Comparison of ENCODE assay signal across 9 mouse cellular contexts in the genomic region with DNA sequence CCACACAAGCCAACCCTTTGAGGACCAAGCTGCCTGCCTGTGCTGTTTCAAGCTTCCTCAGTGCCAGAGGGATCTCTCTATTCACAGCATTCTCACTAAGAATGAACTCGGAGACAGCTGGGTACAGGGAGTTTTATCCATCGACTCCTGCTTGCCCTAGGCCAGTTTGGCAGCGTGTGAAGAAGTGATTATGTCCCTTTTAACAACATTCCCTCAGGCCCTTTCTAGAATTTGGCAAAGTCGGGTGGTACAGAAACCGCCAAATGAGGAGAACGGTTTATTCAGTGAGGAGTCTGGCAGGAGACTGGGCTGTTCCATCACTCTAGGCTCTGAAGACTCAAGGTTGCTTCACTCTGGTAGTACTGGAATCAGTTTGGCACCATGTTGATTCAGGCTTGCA. TPM values are rescaled to one million over a fixed set of nuclear protein-coding genes. Genes with fewer than 3 reads are reported as not detected.
DNase-seq lines count a peak whose midpoint lies in the region; ATAC-seq and TF ChIP-seq lines count a peak whose summit lies in the region.
"Had no signal": no experiment of that assay in that cellular context is flagged by ENCODE, and none has a peak within 500 bp of the region (broad histone marks: within the 10 kb centered on the region; RNA-seq: fewer than 3 reads in every experiment).

No protein-coding gene starts in this region.

- in situ Hi-C loops in ES-E14 (cut with MboI; ENCODE audit: low sequenced_read_pairs in 2 of 2, unreplicated experiment in 2 of 2): loop anchor here in 1 of 2 experiments (5.0 to 25.0 kb wide), 3 partner anchors 38 to 808 kb away; no protein-coding TSS in a partner anchor

- WGBS in intestine, embryonic 15.5 days: 50% methylated on average over 6 of the region's 6 CpGs
- WGBS in intestine, postnatal 0 days: 72% methylated on average over 6 of the region's 6 CpGs
- 21% methylated on average over 6 of the region's 6 CpGs for WGBS in embryonic facial prominence, embryonic 13.5 days
- 31% methylated on average over 6 of the region's 6 CpGs for WGBS in limb, embryonic 15.5 days

- no peak overlapping the region for H3K4me3 ChIP-seq in intestine, embryonic 15.5 days (replicated peaks)
- no peak overlapping the region for H3K4me3 ChIP-seq in intestine, postnatal 0 days (ENCODE audit: low read depth, low read length)
- H3K4me3 ChIP-seq in ES-E14 (ENCODE audit: insufficient read depth in 1 of 2, low read depth in 1 of 2, low read length in 2 of 2, poor library complexity in 1 of 2, severe bottlenecking in 1 of 2): peak overlapping the region; percentile 57 to 75; a peak in 2 of 4 replicates
- H3K4me3 ChIP-seq in embryonic facial prominence, embryonic 13.5 days: peak overlapping the region; percentile 54
- peak overlapping the region; percentile 52 for H3K4me3 ChIP-seq in limb, embryonic 15.5 days

- H3K4me2 ChIP-seq in intestine, embryonic 15.5 days (replicated peaks): peak overlapping the region; percentile 95
- no peak overlapping the region for H3K4me2 ChIP-seq in intestine, postnatal 0 days (replicated peaks; ENCODE audit: low read depth)
- H3K4me2 ChIP-seq in embryonic facial prominence, embryonic 13.5 days: peak overlapping the region; percentile 97
- peak overlapping the region; percentile 97 for H3K4me2 ChIP-seq in limb, embryonic 15.5 days

- no peak for ATAC-seq in intestine, embryonic 15.5 days
- no peak for ATAC-seq in intestine, postnatal 0 days
- ATAC-seq in embryonic facial prominence, embryonic 13.5 days (ENCODE audit: insufficient number of reproducible peaks, insufficient read depth, low FRiP score, low TSS enrichment, low read depth): no peak
- no peak for ATAC-seq in limb, embryonic 15.5 days (ENCODE audit: insufficient number of reproducible peaks, low FRiP score, low TSS enrichment, low read depth)
- no peak for ATAC-seq in frontal cortex, adult (ENCODE audit: low TSS enrichment)
- no peak for ATAC-seq in erythroid progenitor cell, adult 5-6 weeks (replicated peaks; ENCODE audit: low FRiP score, poor library complexity, severe bottlenecking)

- no peak for TF ChIP-seq CTCF in intestine, postnatal 0 days (IDR thresholded peaks at IDR 0.05; ENCODE audit: low read depth)

- peaks cover 21% of the 10 kb centered on the region for H3K4me1 ChIP-seq in intestine, embryonic 15.5 days (replicated peaks)
- H3K4me1 ChIP-seq in intestine, postnatal 0 days (replicated peaks; ENCODE audit: control insufficient read depth, insufficient read depth, low read length): no peaks in the 10 kb centered on the region; the same call in 1 of the 2 replicates
- peaks cover 0 to 11% of the 10 kb centered on the region in 2 experiments; a peak in 1 of 4 replicates for H3K4me1 ChIP-seq in ES-E14 (ENCODE audit: control insufficient read depth in 2 of 2, insufficient read depth in 2 of 2, low read length in 2 of 2, poor library complexity in 1 of 2)
- peaks cover 29% of the 10 kb centered on the region for H3K4me1 ChIP-seq in embryonic facial prominence, embryonic 13.5 days
- peaks cover 25% of the 10 kb centered on the region for H3K4me1 ChIP-seq in limb, embryonic 15.5 days

- no peak overlapping the region for H3K9ac ChIP-seq in intestine, embryonic 15.5 days
- H3K9ac ChIP-seq in intestine, postnatal 0 days (ENCODE audit: low read depth, low read length): no peak overlapping the region
- no peak overlapping the region for H3K9ac ChIP-seq in ES-E14 (ENCODE audit: insufficient read depth, low read depth, low read length, poor library complexity, severe bottlenecking)
- peak overlapping the region; percentile 69 for H3K9ac ChIP-seq in embryonic facial prominence, embryonic 13.5 days
- H3K9ac ChIP-seq in limb, embryonic 15.5 days: no peak overlapping the region

- no peak overlapping the region for H3K27ac ChIP-seq in intestine, embryonic 15.5 days
- H3K27ac ChIP-seq in intestine, postnatal 0 days (ENCODE audit: low read depth, low read length): no peak overlapping the region
- no peak overlapping the region for H3K27ac ChIP-seq in ES-E14 (ENCODE audit: insufficient read depth, low read depth, low read length, poor library complexity, severe bottlenecking)
- no peak overlapping the region for H3K27ac ChIP-seq in embryonic facial prominence, embryonic 13.5 days
- no peak overlapping the region for H3K27ac ChIP-seq in limb, embryonic 15.5 days

- no peak for DNase-seq in ES-E14 (ENCODE audit: low read depth, low spot score)
- DNase-seq in cerebellum, postnatal 4 days (ENCODE audit: low spot score in 2 of 2): no peak
- DNase-seq: gastrocnemius, postnatal 36 days had no signal

- peaks cover 12% of the 10 kb centered on the region; the same call in 1 of the 2 replicates for H3K36me3 ChIP-seq in intestine, embryonic 15.5 days
- H3K36me3 ChIP-seq in intestine, postnatal 0 days (ENCODE audit: control insufficient read depth, insufficient read depth): peaks cover 37% of the 10 kb centered on the region
- no peaks in the 10 kb centered on the region for H3K36me3 ChIP-seq in ES-E14 (ENCODE audit: control insufficient read depth, insufficient read depth, low read length, poor library complexity, severe bottlenecking)
- H3K36me3 ChIP-seq in embryonic facial prominence, embryonic 13.5 days: peaks cover 33% of the 10 kb centered on the region
- H3K36me3 ChIP-seq in limb, embryonic 15.5 days: peaks cover 31% of the 10 kb centered on the region

- H3K27me3 ChIP-seq in intestine, embryonic 15.5 days (replicated peaks): peaks cover 73% of the 10 kb centered on the region
- peaks cover 44% of the 10 kb centered on the region for H3K27me3 ChIP-seq in intestine, postnatal 0 days (replicated peaks; ENCODE audit: control insufficient read depth, insufficient read depth, low read length)
- H3K27me3 ChIP-seq in embryonic facial prominence, embryonic 13.5 days: peaks cover 81% of the 10 kb centered on the region
- H3K27me3 ChIP-seq in limb, embryonic 15.5 days: peaks cover 80% of the 10 kb centered on the region

- H3K9me3 ChIP-seq in intestine, embryonic 15.5 days: no peaks in the 10 kb centered on the region
- H3K9me3 ChIP-seq in intestine, postnatal 0 days (ENCODE audit: control insufficient read depth): no peaks in the 10 kb centered on the region
- no peaks in the 10 kb centered on the region for H3K9me3 ChIP-seq in ES-E14 (ENCODE audit: control insufficient read depth, insufficient read depth, low read depth, low read length)
- H3K9me3 ChIP-seq in embryonic facial prominence, embryonic 13.5 days: no peaks in the 10 kb centered on the region
- H3K9me3 ChIP-seq in limb, embryonic 15.5 days: no peaks in the 10 kb centered on the region

TF ChIP-seq in ES-E14, 5 proteins besides CTCF, POLR2A, EP300 and RAD21:
- TF ChIP-seq MAFK (IDR thresholded peaks at IDR 0.05; ENCODE audit: insufficient read depth, low read depth, low read length) (no peak), CHD2 (IDR thresholded peaks at IDR 0.05; ENCODE audit: low read depth, low read length) (no peak), ZNF384 (IDR thresholded peaks at IDR 0.05; ENCODE audit: low read depth, low read length) (no peak), HCFC1 (IDR thresholded peaks at IDR 0.05; ENCODE audit: borderline replicate concordance, insufficient read depth, low read length) (no peak), ZC3H11A (IDR thresholded peaks at IDR 0.05; ENCODE audit: borderline replicate concordance, low read depth, low read length) (no peak)

RNA-seq across cellular contexts. Expression of a gene that starts 2.0 kb away (rescaled TPM):
- polyA plus RNA-seq in intestine, embryonic 15.5 days (2015; fragmentation: Nextera tagmentation; extraction: Ambion mirVana): 2.2 and 2.5 TPM in 2 replicates
- polyA plus RNA-seq in intestine, postnatal 0 days (2015; fragmentation: Nextera tagmentation; extraction: Ambion mirVana): 1.6 and 2.4 TPM in 2 replicates
- 0.11 TPM in 1 of 2 replicates, not detected in the other for total RNA-seq in ES-E14 (2012; rRNA removed)
- 2.2 and 3.2 TPM in 2 replicates for polyA plus RNA-seq in embryonic facial prominence, embryonic 13.5 days (2015; fragmentation: Nextera tagmentation; extraction: Ambion mirVana)
- 3.0 and 3.4 TPM in 2 replicates for polyA plus RNA-seq in limb, embryonic 15.5 days (2015; fragmentation: Nextera tagmentation; extraction: Ambion mirVana)
- 1.7 TPM in 1 of 2 replicates, not detected in the other for total RNA-seq in erythroid progenitor cell, adult 5-6 weeks (2015; ENCODE audit: low replicate concordance)
- total RNA-seq in erythroid progenitor cell, adult 5-6 weeks (2017; ENCODE audit: low replicate concordance): 0.51 TPM in 1 of 2 replicates, not detected in the other
- total RNA-seq: gastrocnemius, postnatal 36 days had no signal

RNA-seq across cellular contexts. Expression of a gene that starts 6.0 kb away (rescaled TPM):
- polyA plus RNA-seq in intestine, embryonic 15.5 days (2015; fragmentation: Nextera tagmentation; extraction: Ambion mirVana): 3.5 and 4.3 TPM in 2 replicates
- polyA plus RNA-seq in intestine, postnatal 0 days (2015; fragmentation: Nextera tagmentation; extraction: Ambion mirVana): 0.34 and 1.4 TPM in 2 replicates
- 0.85 and 1.7 TPM in 2 replicates for total RNA-seq in ES-E14 (2012; rRNA removed)
- 4.5 and 7.4 TPM in 2 replicates for polyA plus RNA-seq in embryonic facial prominence, embryonic 13.5 days (2015; fragmentation: Nextera tagmentation; extraction: Ambion mirVana)
- 5.5 and 6.9 TPM in 2 replicates for polyA plus RNA-seq in limb, embryonic 15.5 days (2015; fragmentation: Nextera tagmentation; extraction: Ambion mirVana)
- total RNA-seq in erythroid progenitor cell, adult 5-6 weeks (2015; ENCODE audit: low replicate concordance): 6.1 TPM in 1 of 2 replicates, not detected in the other
- 4.2 TPM in 1 of 2 replicates, not detected in the other for total RNA-seq in erythroid progenitor cell, adult 5-6 weeks (2017; ENCODE audit: low replicate concordance)

RNA-seq across cellular contexts. Expression of a gene that starts 9.6 kb away (rescaled TPM):
- 39.0 and 42.7 TPM in 2 replicates for polyA plus RNA-seq in intestine, embryonic 15.5 days (2015; fragmentation: Nextera tagmentation; extraction: Ambion mirVana)
- 24.7 and 25.4 TPM in 2 replicates for polyA plus RNA-seq in intestine, postnatal 0 days (2015; fragmentation: Nextera tagmentation; extraction: Ambion mirVana)
- 0.74 and 3.0 TPM in 2 replicates for total RNA-seq in ES-E14 (2012; rRNA removed)
- 39.7 and 45.9 TPM in 2 replicates for polyA plus RNA-seq in embryonic facial prominence, embryonic 13.5 days (2015; fragmentation: Nextera tagmentation; extraction: Ambion mirVana)
- polyA plus RNA-seq in limb, embryonic 15.5 days (2015; fragmentation: Nextera tagmentation; extraction: Ambion mirVana): 59.4 and 62.8 TPM in 2 replicates
- total RNA-seq in erythroid progenitor cell, adult 5-6 weeks (2015; ENCODE audit: low replicate concordance): 2.1 and 7.6 TPM in 2 replicates
- 11.2 TPM in 1 of 2 replicates, not detected in the other for total RNA-seq in erythroid progenitor cell, adult 5-6 weeks (2017; ENCODE audit: low replicate concordance)

RNA-seq across cellular contexts. Expression of a gene that starts 29.7 kb away (rescaled TPM):
- polyA plus RNA-seq in intestine, embryonic 15.5 days (2015; fragmentation: Nextera tagmentation; extraction: Ambion mirVana): 0.23 and 0.49 TPM in 2 replicates
- polyA plus RNA-seq in intestine, postnatal 0 days (2015; fragmentation: Nextera tagmentation; extraction: Ambion mirVana): 0.93 and 1.0 TPM in 2 replicates
- total RNA-seq in ES-E14 (2012; rRNA removed): 0.11 and 0.27 TPM in 2 replicates
- polyA plus RNA-seq in embryonic facial prominence, embryonic 13.5 days (2015; fragmentation: Nextera tagmentation; extraction: Ambion mirVana): 7.9 and 8.3 TPM in 2 replicates
- 6.0 and 6.4 TPM in 2 replicates for polyA plus RNA-seq in limb, embryonic 15.5 days (2015; fragmentation: Nextera tagmentation; extraction: Ambion mirVana)
- not detected in 2 replicates for total RNA-seq in erythroid progenitor cell, adult 5-6 weeks (2015; ENCODE audit: low replicate concordance)
- not detected in 2 replicates for total RNA-seq in erythroid progenitor cell, adult 5-6 weeks (2017; ENCODE audit: low replicate concordance)

Comparison
In these comparisons a context has a peak if more than half of its experiments do, and no peak if none do; other contexts are left out.
1. H3K4me3 ChIP-seq: peak in ES-E14 (2 of 2), embryonic facial prominence, embryonic 13.5 days (single experiment) and limb, embryonic 15.5 days (single experiment); none in intestine, embryonic 15.5 days (single experiment) and intestine, postnatal 0 days (single experiment).